Mouse (Mus musculus): ENCODE data around the gene G3bp1. TPM values are rescaled to one million over a fixed set of nuclear protein-coding genes. Genes with fewer than 3 reads are reported as not detected.

Gene G3bp1
- polyA plus RNA-seq (2017; shearing (Covaris generic)): 186 TPM

DNA sequence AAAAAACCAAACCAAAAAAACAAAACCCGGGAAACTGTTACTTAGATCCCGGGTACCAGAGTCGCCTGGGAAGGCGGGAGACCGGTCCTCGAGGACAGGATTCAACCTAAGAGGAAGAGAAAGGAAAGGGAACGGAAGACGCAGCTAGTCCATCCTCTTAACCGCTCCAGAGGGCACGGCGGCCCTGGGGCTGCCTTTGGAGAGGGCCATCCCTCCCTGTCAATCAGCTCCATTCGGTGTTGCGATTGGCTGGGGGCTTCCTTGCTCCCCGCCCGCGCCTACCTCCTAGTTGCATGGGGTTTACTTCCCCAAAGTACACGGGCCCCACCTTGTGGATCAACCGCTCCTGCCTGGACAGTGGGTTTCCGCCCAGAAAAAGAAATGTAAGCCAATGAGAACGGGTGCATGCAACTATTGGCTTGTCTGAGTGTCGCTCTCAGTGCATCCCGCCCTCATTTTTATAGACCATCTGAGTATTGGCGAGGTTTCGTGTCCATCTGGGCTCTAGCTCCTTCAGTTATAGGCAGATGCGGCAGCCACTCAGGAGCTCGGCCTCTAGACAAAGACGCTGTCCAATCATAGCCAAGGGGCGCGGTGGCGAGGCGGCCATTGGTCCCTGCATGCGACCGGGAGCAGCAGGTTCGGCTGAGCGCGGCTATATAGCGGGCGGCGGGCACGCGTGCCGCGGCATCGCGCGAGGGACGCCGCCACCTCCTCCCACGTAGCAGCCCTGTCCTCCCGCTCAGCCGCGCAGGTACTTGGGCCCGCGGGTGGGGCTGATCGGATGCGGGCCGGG is at the start of gene G3bp1:
G3bp1 (plus strand) TSS at position 638 of the 796 bp plus-strand sequence.

DNA sequence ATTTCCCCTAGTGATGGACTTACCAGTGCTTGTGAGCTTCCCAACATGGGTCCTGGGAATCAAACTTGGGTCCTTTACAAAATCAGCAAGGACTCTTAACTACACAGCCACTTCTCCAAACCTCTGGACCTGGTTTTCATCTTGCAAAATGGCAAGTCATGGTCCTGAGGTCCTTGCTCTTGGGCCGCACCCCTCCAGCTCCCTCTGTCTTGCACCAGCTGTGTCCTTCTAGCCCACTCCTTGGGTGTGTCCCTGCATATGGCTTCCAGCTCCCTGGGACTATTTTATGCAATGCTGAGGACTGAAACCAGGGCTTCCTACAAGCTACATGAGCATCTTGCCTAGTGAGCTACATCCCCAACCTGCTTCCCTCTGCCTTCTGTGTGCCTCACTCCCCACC is 46.5 kb upstream of the G3bp1 start, which contains the start of gene Sparc:
Sparc (minus strand) TSS at position 206 of the 400 bp plus-strand sequence.

DNA sequence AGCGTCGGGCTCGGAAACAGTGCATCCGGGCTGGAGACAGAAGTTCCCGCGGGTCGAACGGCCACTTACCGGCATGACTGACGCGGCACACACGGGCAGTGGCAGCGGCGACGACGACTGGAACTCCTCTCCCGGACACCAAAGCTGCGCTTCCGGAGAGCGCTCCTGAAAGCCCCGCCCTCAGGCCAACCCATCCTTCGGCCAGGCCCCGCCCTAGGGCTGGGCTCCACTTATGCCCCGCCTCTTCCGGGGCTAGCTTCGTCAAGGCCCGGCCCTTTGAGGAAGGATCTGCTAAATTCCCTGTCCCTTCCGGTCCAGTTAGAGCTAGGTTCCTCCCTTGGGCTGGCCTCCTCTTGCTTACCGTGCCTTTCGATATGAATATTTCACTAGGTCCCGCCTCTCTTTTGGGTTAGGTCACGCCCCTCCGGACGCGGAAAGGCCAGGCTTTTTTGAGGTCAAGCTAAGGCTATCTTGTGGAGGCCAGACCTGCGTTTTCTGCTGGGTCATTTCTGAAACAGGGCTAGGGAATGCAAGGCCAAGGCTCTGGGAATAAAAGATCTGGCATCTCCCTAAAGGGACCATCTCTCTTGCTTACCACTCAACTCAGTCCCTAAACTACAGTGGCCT is 8.4 kb upstream of the G3bp1 start, which contains the start of gene Atox1:
Atox1 (minus strand) TSS at position 221 of the 627 bp plus-strand sequence.

Other genes starting within 250 kb of the G3bp1 start
- gene Fat2, start 133.1 kb upstream of the G3bp1 start, polyA plus RNA-seq (2017; shearing (Covaris generic)): not detected
- 0.78 TPM for gene Sparc, start 46.5 kb upstream of the G3bp1 start, polyA plus RNA-seq (2017; shearing (Covaris generic))
- 196 TPM for gene Atox1, start 8.4 kb upstream of the G3bp1 start, polyA plus RNA-seq (2017; shearing (Covaris generic))
- not detected for gene Glra1, start 138.5 kb downstream of the G3bp1 start, polyA plus RNA-seq (2017; shearing (Covaris generic))

Data from inflammation-experienced regulatory T-cells, adult 16 weeks (primary cell).